ENCODE assay signal across 9 mouse cellular contexts in genomic region chr17:94735437-94735836, GRCm38 (mm10). TPM values are rescaled to one million over a fixed set of nuclear protein-coding genes. Genes with fewer than 3 reads are reported as not detected.
DNase-seq lines count a peak whose midpoint lies in the region; ATAC-seq and TF ChIP-seq lines count a peak whose summit lies in the region.
"Had no signal": no experiment of that assay in that cellular context is flagged by ENCODE, and none has a peak within 500 bp of the region (broad histone marks: within the 10 kb centered on the region; RNA-seq: fewer than 3 reads in every experiment).

No protein-coding gene starts in this region.

- H3K4me2 ChIP-seq in midbrain, embryonic 11.5 days: no peak overlapping the region
- no peak overlapping the region for H3K4me2 ChIP-seq in forebrain, embryonic 14.5 days (ENCODE audit: low read length)
- H3K4me2 ChIP-seq: liver, embryonic 15.5 days had no signal

- H3K27me3 ChIP-seq in cerebellum, adult 2 months (ENCODE audit: control insufficient read depth, insufficient read depth, low read length): no peaks in the 10 kb centered on the region
- no peaks in the 10 kb centered on the region for H3K27me3 ChIP-seq in midbrain, embryonic 11.5 days (ENCODE audit: control insufficient read depth, insufficient read depth, low read length)
- H3K27me3 ChIP-seq in midbrain, embryonic 10.5 days (ENCODE audit: low read depth, poor library complexity, severe bottlenecking): no peaks in the 10 kb centered on the region
- no peaks in the 10 kb centered on the region for H3K27me3 ChIP-seq in forebrain, embryonic 14.5 days (replicated peaks; ENCODE audit: control insufficient read depth, insufficient read depth, low read length)
- H3K27me3 ChIP-seq: liver, embryonic 15.5 days had no signal

- no peak overlapping the region for H3K9ac ChIP-seq in midbrain, embryonic 11.5 days (ENCODE audit: low read length)
- H3K9ac ChIP-seq in forebrain, embryonic 14.5 days (ENCODE audit: low read length): no peak overlapping the region
- H3K9ac ChIP-seq: liver, embryonic 15.5 days had no signal

- WGBS in cerebellum, adult 2 months: 68% methylated on average over 4 of the region's 4 CpGs
- 69% methylated on average over 4 of the region's 4 CpGs for WGBS in midbrain, embryonic 11.5 days
- 78% methylated on average over 4 of the region's 4 CpGs for WGBS in midbrain, embryonic 10.5 days
- WGBS in forebrain, embryonic 14.5 days: 76% methylated on average over 4 of the region's 4 CpGs

- H3K4me1 ChIP-seq in cerebellum, adult 2 months (ENCODE audit: control insufficient read depth, insufficient read depth, low read length): no peaks in the 10 kb centered on the region
- no peaks in the 10 kb centered on the region for H3K4me1 ChIP-seq in midbrain, embryonic 11.5 days (ENCODE audit: control insufficient read depth, insufficient read depth, low read length)
- H3K4me1 ChIP-seq in midbrain, embryonic 10.5 days: no peaks in the 10 kb centered on the region
- H3K4me1 ChIP-seq in forebrain, embryonic 14.5 days (ENCODE audit: control insufficient read depth, insufficient read depth, low read length): no peaks in the 10 kb centered on the region
- H3K4me1 ChIP-seq: liver, embryonic 15.5 days had no signal

- peak; percentile 58; the same call in 1 of the 2 replicates for ATAC-seq in midbrain, embryonic 11.5 days (ENCODE audit: low FRiP score)
- no peak for ATAC-seq in forebrain, embryonic 14.5 days

- no peak overlapping the region for H3K4me3 ChIP-seq in cerebellum, adult 2 months (replicated peaks; ENCODE audit: insufficient read depth, low read depth, low read length)
- H3K4me3 ChIP-seq in midbrain, embryonic 11.5 days (ENCODE audit: low read depth, low read length): no peak overlapping the region
- H3K4me3 ChIP-seq in midbrain, embryonic 10.5 days: no peak overlapping the region
- H3K4me3 ChIP-seq in forebrain, embryonic 14.5 days (ENCODE audit: low read depth, low read length): no peak overlapping the region
- H3K4me3 ChIP-seq: liver, embryonic 15.5 days had no signal

- no peak for TF ChIP-seq POLR2A in cerebellum, adult 2 months (IDR thresholded peaks at IDR 0.05; ENCODE audit: borderline replicate concordance, insufficient read depth, low read length)

- no peak for DNase-seq in cerebellum, adult 2 months
- no peak for DNase-seq in cerebellum, postnatal 36 days
- peak; percentile 87 for DNase-seq in midbrain, embryonic 11.5 days (ENCODE audit: low spot score, missing footprints)
- no peak for DNase-seq in midbrain, embryonic 10.5 days (ENCODE audit: low spot score)
- peak; percentile 48 for DNase-seq in forebrain, embryonic 14.5 days (ENCODE audit: low spot score)
- DNase-seq in naive thymus-derived CD4-positive, alpha-beta T cell, adult 2 months (ENCODE audit: low read depth): peak; percentile 15
- DNase-seq in heart, adult 18-20 months: no peak
- no peak for DNase-seq in ovary, postnatal 14 days (ENCODE audit: low spot score)

- H3K9me3 ChIP-seq in midbrain, embryonic 11.5 days (ENCODE audit: control insufficient read depth, low read length): no peaks in the 10 kb centered on the region
- H3K9me3 ChIP-seq in midbrain, embryonic 10.5 days (replicated peaks): no peaks in the 10 kb centered on the region
- no peaks in the 10 kb centered on the region for H3K9me3 ChIP-seq in forebrain, embryonic 14.5 days (replicated peaks; ENCODE audit: control insufficient read depth, low read length)
- H3K9me3 ChIP-seq: liver, embryonic 15.5 days had no signal

- H3K36me3 ChIP-seq in midbrain, embryonic 11.5 days (ENCODE audit: control insufficient read depth, insufficient read depth, low read length): no peaks in the 10 kb centered on the region
- peaks cover 15% of the 10 kb centered on the region for H3K36me3 ChIP-seq in midbrain, embryonic 10.5 days
- peaks cover 32% of the 10 kb centered on the region for H3K36me3 ChIP-seq in forebrain, embryonic 14.5 days (ENCODE audit: control insufficient read depth, insufficient read depth, low read length)

- no peak overlapping the region for H3K27ac ChIP-seq in cerebellum, adult 2 months (ENCODE audit: insufficient read depth, low read length)
- H3K27ac ChIP-seq in midbrain, embryonic 11.5 days (ENCODE audit: low read depth, low read length): no peak overlapping the region
- no peak overlapping the region for H3K27ac ChIP-seq in midbrain, embryonic 10.5 days (replicated peaks)
- H3K27ac ChIP-seq in forebrain, embryonic 14.5 days (ENCODE audit: low read depth, low read length): no peak overlapping the region
- H3K27ac ChIP-seq: liver, embryonic 15.5 days had no signal

- TF ChIP-seq CTCF in cerebellum, adult 2 months (IDR thresholded peaks at IDR 0.05; ENCODE audit: borderline replicate concordance, insufficient read depth, low read depth, low read length): peak; percentile 19; the same call in 1 of the 2 replicates

RNA-seq across cellular contexts. Expression of gene Mettl4, which starts 14.4 kb away (rescaled TPM):
- 7.9 and 8.5 TPM in 2 replicates for polyA plus RNA-seq in cerebellum, adult 2 months (2012; rRNA removed)
- 38.0 and 38.1 TPM in 2 replicates for polyA plus RNA-seq in midbrain, embryonic 11.5 days (2014; fragmentation: Nextera tagmentation; extraction: Ambion mirVana)
- polyA plus RNA-seq in midbrain, embryonic 10.5 days (2016; fragmentation: Nextera tagmentation; extraction: Ambion mirVana): 25.4 and 26.3 TPM in 2 replicates
- 36.7 and 37.8 TPM in 2 replicates for polyA plus RNA-seq in forebrain, embryonic 14.5 days (2014; fragmentation: Nextera tagmentation; extraction: Ambion mirVana)
- total RNA-seq in heart, adult 18-20 months (2021): 1 to 10 TPM; 6.9 to 8.4 TPM

Comparison
In these comparisons a context has a peak if more than half of its experiments do, and no peak if none do; other contexts are left out.
1. DNase-seq: peak in midbrain, embryonic 11.5 days (single experiment), forebrain, embryonic 14.5 days (single experiment) and naive thymus-derived CD4-positive, alpha-beta T cell, adult 2 months (single experiment); none in cerebellum, adult 2 months (0 of 2), cerebellum, postnatal 36 days (0 of 2), midbrain, embryonic 10.5 days (single experiment), heart, adult 18-20 months (0 of 2) and ovary, postnatal 14 days (single experiment).